30 mouse cellular contexts compared by ENCODE assay signal in the genomic region with DNA sequence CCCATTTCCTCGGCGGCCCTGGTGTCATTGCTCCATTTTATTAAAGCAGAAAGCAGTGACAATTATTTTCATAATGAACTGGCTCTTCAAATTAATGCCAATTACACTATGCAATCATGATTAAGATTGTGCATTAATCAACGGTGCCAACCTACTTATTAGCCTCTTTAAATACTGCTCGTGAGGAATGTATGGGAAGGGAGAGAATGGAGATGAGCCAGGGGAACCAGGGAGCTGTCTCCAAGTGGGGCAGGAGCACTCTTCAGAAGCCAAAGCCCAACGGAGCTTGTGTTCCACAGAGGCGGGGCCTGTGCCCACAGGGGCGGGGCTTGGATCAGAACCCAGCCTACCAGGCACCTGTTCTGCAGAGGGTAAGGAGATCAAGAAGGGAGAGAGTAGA.
DNase-seq lines count a peak whose midpoint lies in the region; ATAC-seq and TF ChIP-seq lines count a peak whose summit lies in the region.
"Had no signal": no experiment of that assay in that cellular context is flagged by ENCODE, and none has a peak within 500 bp of the region (broad histone marks: within the 10 kb centered on the region; RNA-seq: fewer than 3 reads in every experiment).

No protein-coding gene starts in this region.

- no peak for DNase-seq in forebrain, postnatal 0 days
- DNase-seq in hindbrain, postnatal 0 days (ENCODE audit: low spot score) = no peak
- DNase-seq in hindbrain, embryonic 11.5 days (ENCODE audit: low spot score) = no peak
- DNase-seq in Muller cell, postnatal 12 days (ENCODE audit: inconsistent ontology term) = peak; percentile 56
- DNase-seq in cerebellum, adult 2 months = no peak
- DNase-seq: adrenal gland, postnatal 25 days; cerebellum, adult 18-20 months; cerebellum, postnatal 14 days; gastrocnemius, adult 2 months; heart, postnatal 10 days; kidney, adult 18-20 months; kidney, postnatal 25 days; liver, embryonic 13.5 days; lung, adult 18-20 months; lung, postnatal 4 days; right cerebral cortex, postnatal 4 days; thymus, adult 18-20 months; thymus, postnatal 25 days had no signal

- peaks cover 32% of the 10 kb centered on the region for H3K4me1 ChIP-seq in forebrain, embryonic 13.5 days
- H3K4me1 ChIP-seq in forebrain, postnatal 0 days (ENCODE audit: insufficient read depth) = no peaks in the 10 kb centered on the region; the same call in 1 of the 2 replicates
- H3K4me1 ChIP-seq in hindbrain, postnatal 0 days (ENCODE audit: insufficient read depth, low read length) = no peaks in the 10 kb centered on the region
- H3K4me1 ChIP-seq in hindbrain, embryonic 11.5 days (replicated peaks; ENCODE audit: control insufficient read depth, insufficient read depth, low read length) = no peaks in the 10 kb centered on the region
- peaks cover 20% of the 10 kb centered on the region for H3K4me1 ChIP-seq in forebrain, embryonic 15.5 days
- H3K4me1 ChIP-seq in cerebellum, adult 2 months (ENCODE audit: control insufficient read depth, insufficient read depth, low read length) = no peaks in the 10 kb centered on the region
- H3K4me1 ChIP-seq: heart, embryonic 13.5 days; kidney, embryonic 15.5 days; liver, embryonic 13.5 days; megakaryocyte, embryonic 14.5 days had no signal

- no peak overlapping the region for H3K4me2 ChIP-seq in forebrain, embryonic 13.5 days
- H3K4me2 ChIP-seq in forebrain, postnatal 0 days (ENCODE audit: low read depth) = no peak overlapping the region
- no peak overlapping the region for H3K4me2 ChIP-seq in hindbrain, postnatal 0 days (ENCODE audit: low read depth, low read length)
- no peak overlapping the region for H3K4me2 ChIP-seq in hindbrain, embryonic 11.5 days (replicated peaks; ENCODE audit: low read depth, low read length)
- H3K4me2 ChIP-seq in forebrain, embryonic 15.5 days (replicated peaks) = no peak overlapping the region
- H3K4me2 ChIP-seq: heart, embryonic 13.5 days; kidney, embryonic 15.5 days; limb, embryonic 13.5 days; liver, embryonic 13.5 days; midbrain, embryonic 12.5 days had no signal

- peaks cover 20% of the 10 kb centered on the region; the same call in 1 of the 2 replicates for H3K27me3 ChIP-seq in forebrain, embryonic 13.5 days
- no peaks in the 10 kb centered on the region; the same call in 1 of the 2 replicates for H3K27me3 ChIP-seq in forebrain, postnatal 0 days (ENCODE audit: insufficient read depth, low read length)
- no peaks in the 10 kb centered on the region for H3K27me3 ChIP-seq in hindbrain, postnatal 0 days (ENCODE audit: insufficient read depth, low read length)
- no peaks in the 10 kb centered on the region for H3K27me3 ChIP-seq in hindbrain, embryonic 11.5 days (ENCODE audit: control insufficient read depth, insufficient read depth, low read length)
- H3K27me3 ChIP-seq in forebrain, embryonic 15.5 days = peaks cover 3% of the 10 kb centered on the region; the same call in 1 of the 2 replicates
- H3K27me3 ChIP-seq in cerebellum, adult 2 months (ENCODE audit: control insufficient read depth, insufficient read depth, low read length) = no peaks in the 10 kb centered on the region
- H3K27me3 ChIP-seq: liver, embryonic 13.5 days had no signal

- no peak for TF ChIP-seq POLR2A in cerebellum, adult 2 months (IDR thresholded peaks at IDR 0.05; ENCODE audit: borderline replicate concordance, insufficient read depth, low read length)

- WGBS in forebrain, embryonic 13.5 days = 33% methylated on average over 7 of the region's 7 CpGs
- WGBS in forebrain, postnatal 0 days = 42% methylated on average over 7 of the region's 7 CpGs
- 49% methylated on average over 7 of the region's 7 CpGs for WGBS in hindbrain, postnatal 0 days
- WGBS in hindbrain, embryonic 11.5 days = 66% methylated on average over 7 of the region's 7 CpGs
- WGBS in forebrain, embryonic 15.5 days = 26% methylated on average over 7 of the region's 7 CpGs
- WGBS in cerebellum, adult 2 months = 33% methylated on average over 7 of the region's 7 CpGs

- H3K27ac ChIP-seq in forebrain, embryonic 13.5 days = no peak overlapping the region
- no peak overlapping the region for H3K27ac ChIP-seq in forebrain, postnatal 0 days (ENCODE audit: low read depth, low read length)
- no peak overlapping the region for H3K27ac ChIP-seq in hindbrain, postnatal 0 days
- H3K27ac ChIP-seq in hindbrain, embryonic 11.5 days (ENCODE audit: low read depth, low read length) = no peak overlapping the region
- H3K27ac ChIP-seq in forebrain, embryonic 15.5 days (replicated peaks) = no peak overlapping the region
- no peak overlapping the region for H3K27ac ChIP-seq in cerebellum, adult 2 months (ENCODE audit: insufficient read depth, low read length)
- H3K27ac ChIP-seq: gastrocnemius, adult 2 months; heart, embryonic 13.5 days; hindbrain, embryonic 10.5 days; kidney, embryonic 15.5 days; layer of hippocampus, adult 2 months; left cerebral cortex, adult 2 months; limb, embryonic 13.5 days; liver, embryonic 13.5 days; midbrain, embryonic 12.5 days; stomach, postnatal 0 days had no signal

- no peak for TF ChIP-seq CTCF in forebrain, postnatal 0 days (IDR thresholded peaks at IDR 0.05; ENCODE audit: low read depth)
- TF ChIP-seq CTCF in hindbrain, postnatal 0 days (IDR thresholded peaks at IDR 0.05; ENCODE audit: low read depth) = no peak
- TF ChIP-seq CTCF in cerebellum, adult 2 months (IDR thresholded peaks at IDR 0.05; ENCODE audit: borderline replicate concordance, insufficient read depth, low read depth, low read length) = no peak

- no peaks in the 10 kb centered on the region; the same call in 1 of the 2 replicates for H3K9me3 ChIP-seq in forebrain, embryonic 13.5 days (replicated peaks)
- H3K9me3 ChIP-seq in forebrain, postnatal 0 days (ENCODE audit: low read length) = no peaks in the 10 kb centered on the region
- H3K9me3 ChIP-seq in hindbrain, postnatal 0 days (ENCODE audit: low read length) = no peaks in the 10 kb centered on the region
- no peaks in the 10 kb centered on the region for H3K9me3 ChIP-seq in hindbrain, embryonic 11.5 days (ENCODE audit: control insufficient read depth, low read length)
- no peaks in the 10 kb centered on the region for H3K9me3 ChIP-seq in forebrain, embryonic 15.5 days
- H3K9me3 ChIP-seq: heart, embryonic 13.5 days; hindbrain, embryonic 10.5 days; kidney, embryonic 15.5 days; limb, embryonic 13.5 days; liver, embryonic 13.5 days; midbrain, embryonic 12.5 days had no signal

- no peaks in the 10 kb centered on the region for H3K36me3 ChIP-seq in forebrain, embryonic 13.5 days (ENCODE audit: poor library complexity, severe bottlenecking)
- H3K36me3 ChIP-seq in forebrain, postnatal 0 days (ENCODE audit: insufficient read depth) = no peaks in the 10 kb centered on the region
- no peaks in the 10 kb centered on the region for H3K36me3 ChIP-seq in hindbrain, postnatal 0 days (ENCODE audit: insufficient read depth, low read length)
- no peaks in the 10 kb centered on the region for H3K36me3 ChIP-seq in hindbrain, embryonic 11.5 days (ENCODE audit: control insufficient read depth, insufficient read depth, low read length)
- H3K36me3 ChIP-seq in forebrain, embryonic 15.5 days = no peaks in the 10 kb centered on the region
- H3K36me3 ChIP-seq: heart, embryonic 13.5 days; hindbrain, embryonic 10.5 days; kidney, embryonic 15.5 days; limb, embryonic 13.5 days; liver, embryonic 13.5 days; midbrain, embryonic 12.5 days had no signal

- no peak overlapping the region for H3K4me3 ChIP-seq in forebrain, embryonic 13.5 days
- no peak overlapping the region for H3K4me3 ChIP-seq in forebrain, postnatal 0 days (ENCODE audit: low read depth, low read length)
- no peak overlapping the region for H3K4me3 ChIP-seq in hindbrain, postnatal 0 days (ENCODE audit: low read length)
- H3K4me3 ChIP-seq in hindbrain, embryonic 11.5 days (ENCODE audit: low read depth, low read length) = no peak overlapping the region
- no peak overlapping the region for H3K4me3 ChIP-seq in forebrain, embryonic 15.5 days
- H3K4me3 ChIP-seq in cerebellum, adult 2 months (replicated peaks; ENCODE audit: insufficient read depth, low read depth, low read length) = no peak overlapping the region
- H3K4me3 ChIP-seq: gastrocnemius, adult 2 months; heart, embryonic 13.5 days; hindbrain, embryonic 10.5 days; kidney, embryonic 15.5 days; layer of hippocampus, adult 2 months; left cerebral cortex, adult 2 months; limb, embryonic 13.5 days; liver, embryonic 13.5 days; megakaryocyte, embryonic 14.5 days; midbrain, embryonic 12.5 days had no signal

- peak; percentile 68; the same call in 1 of the 2 replicates for ATAC-seq in forebrain, embryonic 13.5 days
- no peak for ATAC-seq in forebrain, postnatal 0 days
- peak; percentile 15; the same call in 1 of the 2 replicates for ATAC-seq in hindbrain, postnatal 0 days
- ATAC-seq in hindbrain, embryonic 11.5 days (ENCODE audit: low FRiP score) = no peak
- peak; percentile 41; the same call in 1 of the 2 replicates for ATAC-seq in forebrain, embryonic 15.5 days (replicated peaks)
- ATAC-seq: lung, postnatal 0 days had no signal

- H3K9ac ChIP-seq in forebrain, embryonic 13.5 days = no peak overlapping the region
- no peak overlapping the region for H3K9ac ChIP-seq in forebrain, postnatal 0 days
- H3K9ac ChIP-seq in hindbrain, postnatal 0 days (replicated peaks; ENCODE audit: low read length) = no peak overlapping the region
- no peak overlapping the region for H3K9ac ChIP-seq in hindbrain, embryonic 11.5 days (ENCODE audit: low read depth, low read length)
- H3K9ac ChIP-seq in forebrain, embryonic 15.5 days (replicated peaks) = no peak overlapping the region
- H3K9ac ChIP-seq: heart, embryonic 13.5 days; kidney, embryonic 15.5 days; limb, embryonic 13.5 days; liver, embryonic 13.5 days; midbrain, embryonic 12.5 days had no signal

Comparison
In these comparisons a context has a peak if more than half of its experiments do, and no peak if none do; other contexts are left out.
1. ATAC-seq: peak in forebrain, embryonic 13.5 days (single experiment), hindbrain, postnatal 0 days (single experiment) and forebrain, embryonic 15.5 days (single experiment); none in forebrain, postnatal 0 days (single experiment) and hindbrain, embryonic 11.5 days (single experiment).